Mouse (Mus musculus) splenic B cell, adult 2 months (primary cell): ENCODE results near the gene Apex2.

Experiments
- DNase-seq: peaks from one replicate; pipeline ENCODE4 v3.0.0-alpha.2; 2011; ENCODE audit warnings: low read depth, low spot score
- H3K27me3 ChIP-seq: 2 replicates; pipeline ENCODE4 v1.6.1; 2012; ENCODE audit warnings: mild to moderate bottlenecking, low read length, moderate library complexity, mixed read lengths; ENCODE audit not compliant: control insufficient read depth, poor library complexity, insufficient read depth, severe bottlenecking
- H3K36me3 ChIP-seq: 2 replicates; pipeline ENCODE4 v1.6.1; 2012; ENCODE audit warnings: mild to moderate bottlenecking, low read length, moderate library complexity, mixed read lengths; ENCODE audit not compliant: control insufficient read depth, poor library complexity, insufficient read depth, severe bottlenecking

Apex2 gene

DNA sequence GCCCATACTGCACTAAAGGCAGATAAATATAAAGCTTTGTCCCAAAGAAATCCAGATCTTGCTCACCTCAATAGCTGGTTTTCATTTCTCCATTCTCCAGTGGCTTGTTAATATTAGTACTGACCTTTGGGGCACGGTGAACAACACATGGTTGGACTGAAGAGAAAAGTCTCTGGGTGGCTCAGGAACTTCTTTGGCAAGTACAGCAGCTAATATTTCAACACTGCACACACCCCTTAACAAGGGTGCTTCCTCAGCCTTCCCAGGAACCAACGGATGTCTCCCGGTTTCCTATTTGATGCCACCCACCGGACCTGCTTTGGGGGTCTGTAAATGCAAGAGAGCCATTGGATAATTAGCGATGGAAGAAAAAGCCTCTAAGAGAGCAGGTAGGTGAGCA, at the start of gene Apex2:
Apex2 (minus strand) TSS at position 173 of the 400 bp plus-strand sequence.
- no peaks in the 10 kb centered on the region for H3K27me3 ChIP-seq
- DNase-seq, result no peak

DNA sequence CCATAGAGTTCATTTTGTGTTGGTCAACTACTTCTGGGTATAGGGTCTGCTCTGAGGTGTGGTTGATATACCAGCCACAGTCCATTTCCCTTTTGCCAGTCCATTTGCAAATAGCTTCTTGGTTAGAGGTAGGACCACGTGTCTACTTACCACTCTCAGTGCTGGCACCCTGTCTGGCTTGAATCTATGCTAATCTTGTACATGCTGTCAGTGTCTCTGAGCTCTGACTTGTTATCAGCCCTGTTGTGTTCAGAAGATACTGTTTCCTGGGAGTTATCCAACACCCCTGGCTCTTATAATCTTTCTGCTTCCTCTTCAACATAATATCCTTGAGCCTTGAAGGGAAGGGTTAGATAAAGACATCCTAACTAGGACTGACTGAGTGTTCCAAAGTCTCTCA, 46.8 kb upstream of the Apex2 start:
- DNase-seq, result no peak
- Histone ChIP-seq H3K27me3 (no peaks in the 10 kb centered on the region), H3K36me3 (no peaks in the 10 kb centered on the region)

More for the DNA sequence above, at the start of gene Apex2:
- H3K36me3 ChIP-seq, result no peaks in the 10 kb centered on the region; the same call in 1 of the 2 replicates

DNA sequence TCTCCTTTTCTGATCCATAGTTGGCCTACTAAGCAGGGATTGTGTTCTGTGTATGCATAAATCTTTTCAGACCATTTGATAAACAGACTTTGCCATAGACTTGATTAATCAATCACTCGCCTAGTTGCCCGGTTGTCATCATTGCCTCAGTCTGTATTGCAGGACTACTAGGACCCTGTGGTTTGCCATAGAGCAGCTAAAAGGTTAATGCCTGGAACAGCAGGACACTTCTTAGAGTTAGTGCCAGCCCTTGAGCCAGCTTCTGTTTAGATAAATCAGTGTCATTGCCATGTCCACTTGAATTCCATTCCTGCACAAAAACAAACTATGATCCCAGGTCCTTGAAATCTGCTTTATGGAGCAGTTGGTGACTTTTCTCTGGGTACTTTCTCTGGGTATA, 9.2 kb upstream of the Apex2 start:
- no peak for DNase-seq
- Histone ChIP-seq H3K27me3 (no peaks in the 10 kb centered on the region), H3K36me3 (no peaks in the 10 kb centered on the region)

DNA sequence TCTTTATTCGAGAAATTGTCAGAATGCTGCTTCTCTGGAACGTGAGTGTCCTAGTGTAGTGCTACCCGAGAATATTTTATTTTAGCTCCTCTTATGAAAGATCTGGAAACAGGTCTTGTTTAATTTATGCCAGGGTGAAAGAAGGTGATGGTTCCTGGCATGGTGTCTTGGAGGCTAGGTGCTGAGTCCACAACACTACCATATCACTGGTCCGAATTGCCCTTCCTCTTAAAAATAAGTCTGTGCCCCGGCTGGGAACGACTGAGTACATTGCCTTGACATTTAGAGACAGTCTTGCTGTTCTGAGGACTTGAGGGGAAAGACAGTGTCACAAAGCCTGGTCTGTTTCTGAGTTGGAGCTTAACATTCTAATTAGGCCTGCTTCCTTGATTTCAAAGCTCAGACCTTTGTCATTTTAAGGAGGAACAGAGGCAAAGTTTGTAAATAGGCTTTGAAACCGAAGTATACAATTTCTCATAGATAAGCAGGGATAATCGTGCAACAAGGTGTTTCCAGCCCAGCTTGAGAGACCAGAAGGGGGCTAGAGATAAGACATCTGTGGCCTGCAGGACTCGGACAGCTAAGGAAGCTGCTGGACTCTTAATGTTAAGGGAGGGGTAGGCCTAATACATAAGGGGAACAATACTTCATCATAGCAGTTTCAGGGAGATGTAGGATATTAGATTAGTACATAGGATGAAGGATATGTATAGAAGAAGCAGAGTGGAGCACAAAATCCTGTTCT, 5.5 kb upstream of the Apex2 start:
- no peak for DNase-seq
- no peaks in the 10 kb centered on the region for H3K27me3 ChIP-seq
- H3K36me3 ChIP-seq, result no peaks in the 10 kb centered on the region

DNA sequence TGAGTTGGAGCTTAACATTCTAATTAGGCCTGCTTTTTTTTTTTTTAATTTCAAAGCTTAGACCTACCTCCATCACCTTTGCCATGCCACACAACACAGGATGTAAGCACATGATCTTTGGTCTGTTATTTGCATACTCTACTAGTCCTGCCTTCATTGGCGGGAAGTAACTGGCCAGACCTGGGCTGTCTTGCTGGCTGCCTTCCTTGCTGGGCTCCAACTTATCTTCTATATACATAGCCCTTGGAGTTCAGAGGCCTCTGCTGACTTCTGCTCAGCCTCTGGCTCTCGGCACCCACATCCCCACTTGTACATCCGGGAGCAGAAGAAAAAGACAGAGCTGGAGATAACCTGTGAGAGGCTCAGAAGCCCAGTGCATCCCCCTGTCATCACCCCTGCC, 4.5 kb upstream of the Apex2 start:
- no peak for DNase-seq
- no peaks in the 10 kb centered on the region for H3K27me3 ChIP-seq
- H3K36me3 ChIP-seq, result no peaks in the 10 kb centered on the region

DNA sequence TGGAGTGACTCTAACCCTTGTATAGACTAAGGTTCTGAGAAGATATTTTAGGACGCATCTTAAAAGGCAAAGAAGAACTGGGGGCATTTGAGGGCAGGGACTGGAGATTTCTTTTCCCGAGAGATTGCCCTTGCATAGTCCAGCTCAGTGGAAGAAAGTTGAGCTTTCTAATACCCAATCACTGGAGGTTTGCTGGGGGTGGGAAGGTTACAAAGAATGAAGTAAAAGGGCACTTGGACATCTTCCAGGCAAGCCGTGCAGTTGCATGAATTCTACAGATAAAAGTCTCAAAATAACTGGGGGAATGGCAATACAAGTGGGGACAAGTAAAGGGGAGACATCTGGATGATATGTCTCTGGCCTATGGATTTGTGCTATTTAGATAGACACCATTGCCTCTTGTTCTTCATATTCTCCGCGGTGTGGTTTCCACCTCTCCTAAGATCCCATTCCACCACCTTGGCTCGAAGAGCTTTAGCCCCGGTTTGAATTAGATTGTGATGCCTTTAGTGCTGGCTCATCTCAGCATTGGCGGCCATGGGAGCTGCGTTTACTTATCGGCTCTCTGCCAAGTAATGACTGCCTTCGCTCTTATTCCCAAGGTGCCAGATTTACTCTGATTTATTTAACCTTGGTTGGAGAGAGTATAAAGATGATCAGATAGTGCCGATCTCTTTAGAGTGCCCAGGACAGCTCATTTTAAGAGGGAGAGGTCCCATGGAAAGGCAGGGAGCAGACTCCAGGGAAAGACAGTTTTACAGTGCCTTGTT, 3.8 kb upstream of the Apex2 start:
- Histone ChIP-seq H3K27me3 (no peaks in the 10 kb centered on the region), H3K36me3 (no peaks in the 10 kb centered on the region)
- no peak for DNase-seq

DNA sequence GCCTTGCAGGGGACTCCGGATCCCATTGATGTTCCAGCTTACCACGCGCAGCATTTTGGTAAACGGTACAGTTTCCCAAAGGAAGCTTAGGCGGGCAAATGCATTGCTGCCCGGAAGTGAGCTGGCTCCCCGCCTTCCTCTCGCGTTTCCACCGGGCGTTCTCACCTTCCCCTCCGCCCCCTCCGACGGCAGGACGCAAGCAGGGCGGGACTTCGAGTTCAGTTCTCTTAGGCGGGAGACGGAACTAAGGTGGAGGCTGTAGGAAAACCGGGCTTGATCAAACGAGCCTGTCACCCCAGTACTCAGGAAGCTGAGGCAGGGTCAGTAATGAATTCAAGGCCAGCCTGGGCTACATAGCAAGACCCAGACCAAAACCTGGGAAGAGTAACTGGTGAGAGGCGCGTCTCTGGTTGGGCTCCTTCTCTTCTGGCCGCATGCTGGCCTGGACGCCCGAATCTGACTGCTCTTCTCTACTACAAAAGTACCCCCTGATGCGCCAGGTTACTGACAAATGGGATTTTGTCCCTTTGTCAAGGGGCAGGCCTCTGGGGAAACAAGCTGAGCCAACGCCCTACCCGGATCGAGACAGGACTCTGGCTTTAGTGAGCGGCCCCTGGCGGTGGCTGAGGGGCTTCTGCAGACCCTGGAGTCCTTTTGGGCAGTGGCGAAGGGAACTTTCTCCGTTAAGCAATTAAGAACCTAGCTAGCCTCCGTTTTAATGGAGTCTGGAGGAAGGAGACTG, 1.5 kb downstream of the Apex2 start, which contains the start of gene Pfkfb1:
Pfkfb1 (plus strand) TSS at position 207 of the 742 bp plus-strand sequence.
- DNase-seq, result peak; percentile 68
- no peaks in the 10 kb centered on the region; the same call in 1 of the 2 replicates for H3K36me3 ChIP-seq
- H3K27me3 ChIP-seq, result no peaks in the 10 kb centered on the region

DNA sequence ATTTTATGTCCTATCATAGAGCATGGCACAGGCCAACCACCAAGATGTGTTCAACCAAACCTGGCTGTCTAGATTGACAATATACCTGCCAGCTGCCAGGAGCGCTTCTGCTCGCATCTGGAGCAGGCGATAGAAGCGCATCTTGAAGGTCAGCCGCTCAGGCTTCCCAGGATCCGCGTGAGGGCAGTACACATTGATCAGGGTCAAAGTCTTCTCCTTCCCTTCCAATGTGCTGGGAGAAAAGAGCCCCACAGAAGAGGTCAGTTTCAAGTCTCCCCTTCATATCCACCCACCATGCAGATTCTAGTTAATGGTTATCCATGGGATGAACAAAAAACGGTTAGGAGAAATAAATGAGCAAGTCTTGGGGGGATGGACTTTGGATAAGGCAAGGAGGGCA, 4.6 kb downstream of the Apex2 start:
- Histone ChIP-seq H3K36me3 (no peaks in the 10 kb centered on the region; the same call in 1 of the 2 replicates), H3K27me3 (no peaks in the 10 kb centered on the region)

DNA sequence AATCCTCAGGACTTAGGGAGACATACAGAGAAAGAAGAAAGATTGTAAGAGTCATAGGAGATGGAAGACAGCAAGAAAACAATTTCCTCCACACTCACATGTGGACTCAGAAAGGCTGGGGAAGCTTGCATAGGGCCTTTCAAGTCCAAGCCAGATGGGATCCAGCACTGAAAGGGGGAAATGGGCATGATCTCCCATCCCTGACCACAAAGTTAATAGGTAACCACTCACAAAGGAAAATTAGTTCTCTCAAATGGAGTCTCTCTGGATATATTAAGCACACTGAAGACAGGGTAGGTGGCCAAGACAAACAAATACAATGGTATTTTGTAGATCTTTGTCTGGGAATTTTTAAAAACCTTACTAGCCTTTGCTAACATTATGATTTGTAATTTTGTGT, 7.7 kb downstream of the Apex2 start:
- Histone ChIP-seq H3K36me3 (no peaks in the 10 kb centered on the region; the same call in 1 of the 2 replicates), H3K27me3 (no peaks in the 10 kb centered on the region)
- no peak for DNase-seq

More for the DNA sequence above, 4.6 kb downstream of the Apex2 start:
- DNase-seq, result no peak

DNA sequence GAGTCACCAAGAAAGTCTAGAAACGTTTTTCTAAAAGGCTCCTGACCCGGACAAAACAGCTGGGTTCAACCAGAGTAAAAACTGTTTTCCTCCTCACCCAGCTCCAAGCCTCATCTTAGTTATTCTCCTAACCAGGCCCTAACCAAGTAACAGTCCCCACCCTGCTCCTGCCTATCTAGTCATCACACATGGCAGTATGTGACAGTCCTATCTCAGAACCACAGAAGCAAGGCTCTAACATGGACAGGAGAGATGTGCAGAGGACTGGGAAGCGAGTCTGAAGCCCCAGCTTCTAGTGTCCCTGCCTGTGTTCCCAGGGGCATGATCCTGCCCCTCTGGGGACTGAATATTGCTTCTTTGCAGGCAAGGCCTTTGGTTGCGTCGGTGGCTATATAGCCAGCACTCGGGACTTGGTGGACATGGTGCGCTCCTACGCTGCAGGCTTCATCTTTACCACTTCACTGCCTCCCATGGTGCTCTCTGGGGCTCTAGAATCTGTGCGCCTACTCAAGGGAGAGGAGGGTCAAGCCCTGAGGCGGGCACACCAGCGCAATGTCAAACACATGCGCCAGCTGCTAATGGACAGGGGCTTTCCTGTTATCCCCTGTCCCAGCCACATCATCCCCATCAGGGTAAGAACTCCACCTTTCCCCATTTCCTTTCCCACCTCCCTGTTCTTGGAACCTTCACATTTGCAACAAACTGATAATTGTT, 24.9 kb downstream of the Apex2 start:
- H3K27me3 ChIP-seq, result no peaks in the 10 kb centered on the region
- no peak for DNase-seq
- H3K36me3 ChIP-seq, result no peaks in the 10 kb centered on the region

DNA sequence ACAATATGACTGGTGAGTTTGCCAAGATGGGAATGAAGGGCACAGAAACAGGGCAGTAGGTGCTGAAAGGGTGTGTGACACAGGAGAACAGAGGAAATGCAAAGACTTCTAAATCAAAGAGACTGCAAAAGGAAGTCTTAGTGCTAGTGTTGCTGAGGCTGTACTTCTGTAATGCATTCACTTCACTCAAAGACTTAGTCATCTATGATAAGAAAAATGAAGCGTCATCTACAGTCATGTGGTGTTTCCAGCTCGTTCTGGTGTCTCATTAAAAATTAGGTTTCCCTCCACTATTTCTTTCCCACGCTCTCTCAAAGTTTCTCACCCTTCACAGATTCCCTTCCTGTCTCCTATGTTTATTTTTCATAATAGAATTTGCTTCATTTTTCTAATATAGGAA, 35.6 kb downstream of the Apex2 start:
- H3K27me3 ChIP-seq, result no peaks in the 10 kb centered on the region
- no peak for DNase-seq

DNA sequence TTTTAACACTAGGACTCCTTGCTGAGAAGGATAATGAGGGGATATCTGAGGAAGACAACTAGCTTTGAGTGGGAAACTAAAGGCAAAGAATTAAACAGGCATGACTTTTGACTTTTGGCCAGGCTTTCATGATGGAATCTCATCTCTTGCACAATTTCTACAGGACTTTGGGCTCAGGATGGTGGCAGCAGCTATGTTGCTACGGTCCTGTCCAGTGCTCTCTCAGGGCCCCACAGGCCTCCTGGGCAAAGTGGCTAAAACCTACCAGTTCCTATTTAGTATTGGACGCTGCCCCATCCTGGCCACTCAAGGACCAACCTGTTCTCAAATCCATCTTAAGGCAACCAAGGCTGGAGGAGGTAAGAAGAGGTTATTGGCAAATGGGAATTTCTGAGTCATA, 37.7 kb downstream of the Apex2 start:
- DNase-seq, result no peak
- H3K36me3 ChIP-seq, result no peaks in the 10 kb centered on the region
- no peaks in the 10 kb centered on the region for H3K27me3 ChIP-seq

More for the DNA sequence above, 35.6 kb downstream of the Apex2 start:
- H3K36me3 ChIP-seq, result no peaks in the 10 kb centered on the region

DNA sequence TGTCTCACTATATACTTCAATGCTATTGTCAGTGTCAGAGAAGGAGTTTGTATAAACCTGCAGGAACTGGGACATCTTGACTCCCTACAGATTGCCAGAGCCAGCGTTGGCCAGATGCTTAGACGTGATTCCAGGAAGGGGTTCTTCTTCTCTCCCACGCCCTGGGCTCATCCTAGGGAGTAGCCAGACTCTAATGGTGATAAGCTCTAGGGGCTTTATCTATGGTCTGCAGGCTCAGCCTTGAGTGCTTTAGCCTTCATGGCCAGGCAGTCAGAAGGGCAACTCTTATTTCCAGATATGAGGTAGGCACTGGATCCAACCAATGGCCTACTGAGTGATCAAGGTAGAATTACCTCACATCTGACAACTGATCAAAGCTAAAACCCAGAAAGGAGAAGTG, 40.0 kb downstream of the Apex2 start:
- no peaks in the 10 kb centered on the region for H3K27me3 ChIP-seq
- DNase-seq, result no peak
- H3K36me3 ChIP-seq, result no peaks in the 10 kb centered on the region

DNA sequence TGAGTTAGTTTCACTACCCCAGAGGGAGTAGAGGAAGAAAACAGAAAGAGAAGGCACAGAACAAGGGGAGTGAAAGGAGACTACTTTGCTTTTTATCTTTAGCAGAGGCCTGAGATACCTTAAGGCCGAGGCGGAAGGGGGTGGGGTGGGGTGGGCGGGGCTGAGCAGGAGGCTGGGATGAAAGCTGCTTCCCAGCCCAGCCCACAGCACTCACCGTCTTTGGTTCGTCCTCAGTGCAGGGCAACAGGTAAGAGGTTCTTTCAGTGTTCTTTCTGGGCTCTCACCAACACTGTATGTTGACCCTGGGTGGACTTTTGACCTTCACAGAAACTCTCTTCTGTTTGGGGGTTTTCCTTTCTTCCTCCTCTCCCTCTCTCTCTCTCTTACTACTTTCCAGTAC, 42.4 kb downstream of the Apex2 start, which contains the start of gene Alas2:
Alas2 (plus strand) TSS at position 137 of the 400 bp plus-strand sequence.
- DNase-seq, result no peak

More for the DNA sequence above, 42.4 kb downstream of the Apex2 start, which contains the start of gene Alas2:
- Histone ChIP-seq H3K27me3 (no peaks in the 10 kb centered on the region), H3K36me3 (no peaks in the 10 kb centered on the region)
